Mouse (Mus musculus) intestine, embryonic 16.5 days (tissue): ENCODE measurements around the gene Pcgf1. TPM values are rescaled to one million over a fixed set of nuclear protein-coding genes. Genes with fewer than 3 reads are reported as not detected.

ENCODE experiments used
- ATAC-seq: fragments of 200-750 bp; cut with Nextera tagmentation; 2 replicates; pipeline ENCODE4 v1.8.0; 2017; ENCODE audit warnings: moderate TSS enrichment, moderate library complexity
- H3K27ac ChIP-seq: fragments of 300-500 bp; sonication (generic); 2 replicates; pipeline ENCODE4 v1.5.1; 2014; ENCODE audit warnings: mild to moderate bottlenecking, low read length
- H3K27me3 ChIP-seq: fragments of 300-500 bp; sonication (generic); replicated peaks from 2 replicates; pipeline ENCODE4 v1.6.1; 2014; ENCODE audit warnings: low read length, control low read depth, mixed read lengths; ENCODE audit not compliant: control insufficient read depth, insufficient read depth
- H3K36me3 ChIP-seq: fragments of 300-500 bp; sonication (generic); 2 replicates; pipeline ENCODE4 v1.6.1; 2014; ENCODE audit warnings: low read length, control low read depth; ENCODE audit not compliant: control insufficient read depth, insufficient read depth
- H3K4me1 ChIP-seq: fragments of 300-500 bp; sonication (generic); 2 replicates; pipeline ENCODE4 v1.6.1; 2014; ENCODE audit warnings: low read length, control low read depth, mixed read lengths; ENCODE audit not compliant: control insufficient read depth, insufficient read depth
- H3K4me2 ChIP-seq: fragments of 300-500 bp; sonication (generic); 2 replicates; pipeline ENCODE4 v1.6.1; 2014; ENCODE audit warnings: low read depth, low read length, control low read depth
- H3K4me3 ChIP-seq: fragments of 300-500 bp; sonication (generic); 2 replicates; pipeline ENCODE4 v1.5.1; 2014; ENCODE audit warnings: mild to moderate bottlenecking, low read length
- H3K9ac ChIP-seq: fragments of 300-500 bp; sonication (generic); 2 replicates; pipeline ENCODE4 v1.6.1; 2014; ENCODE audit warnings: low read depth, low read length
- H3K9me3 ChIP-seq: fragments of 300-500 bp; sonication (generic); 2 replicates; pipeline ENCODE4 v1.6.1; 2016; ENCODE audit warnings: low read length, control low read depth; ENCODE audit not compliant: control insufficient read depth
- WGBS: fragments of 180-500 bp; shearing (Covaris S2); extraction: QIAGEN DNeasy Blood & Tissue Kit; methylation state at CpG from one replicate; pipeline ENCODE4 v1.1.7; 2014; 5-methylcytosine and 5-hydroxymethylcytosine counted together
- polyA plus RNA-seq: library from polyadenylated mRNA; unstranded; fragments of >200 nt; fragmentation: Nextera tagmentation; extraction: Ambion mirVana; gene quantifications from 2 replicates; pipeline ENCODE4 v1.2.1, GENCODE M21; 2015

Pcgf1 gene
- polyA plus RNA-seq, 1 experiment from 2014 or later = 29.7 TPM

DNA sequence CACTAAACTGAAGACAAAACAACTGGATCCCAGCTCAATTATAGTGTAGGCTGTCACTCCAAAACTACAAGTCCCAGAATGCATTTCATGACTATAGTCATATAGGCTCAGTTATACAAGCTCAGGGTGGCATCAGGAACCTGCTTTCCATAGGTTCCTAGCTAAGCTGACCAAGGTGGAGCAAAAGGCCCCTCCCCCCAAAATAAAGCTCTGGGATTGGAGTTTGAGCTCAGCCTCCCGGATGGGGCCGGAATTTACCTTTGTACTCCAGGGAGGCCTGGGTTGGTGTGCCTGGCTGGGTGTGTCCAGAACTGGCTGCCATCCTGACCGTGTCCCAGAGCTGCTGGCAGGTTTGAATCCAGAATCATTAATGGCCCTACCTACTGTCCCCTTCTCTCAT is 19.9 kb upstream of the Pcgf1 start, which contains the start of gene Dqx1:
TSS of gene Dqx1 (plus strand) at position 55 of the 400 bp plus-strand sequence.
- Histone ChIP-seq H3K9me3 (no peaks in the 10 kb centered on the region), H3K27ac (peak within 1 kb of the TSS; percentile 83), H3K36me3 (peaks cover 15% of the 10 kb centered on the region; the same call in 1 of the 2 replicates), H3K4me1 (peaks cover 36% of the 10 kb centered on the region), H3K4me2 (peak within 1 kb of the TSS; percentile 64), H3K4me3 (peak within 1 kb of the TSS; percentile 52), H3K9ac (peak within 1 kb of the TSS; percentile 72), H3K27me3 (peaks cover 14% of the 10 kb centered on the region)
- 35% methylated on average over 3 of the region's 3 CpGs for WGBS
- peak; percentile 70 for ATAC-seq

DNA sequence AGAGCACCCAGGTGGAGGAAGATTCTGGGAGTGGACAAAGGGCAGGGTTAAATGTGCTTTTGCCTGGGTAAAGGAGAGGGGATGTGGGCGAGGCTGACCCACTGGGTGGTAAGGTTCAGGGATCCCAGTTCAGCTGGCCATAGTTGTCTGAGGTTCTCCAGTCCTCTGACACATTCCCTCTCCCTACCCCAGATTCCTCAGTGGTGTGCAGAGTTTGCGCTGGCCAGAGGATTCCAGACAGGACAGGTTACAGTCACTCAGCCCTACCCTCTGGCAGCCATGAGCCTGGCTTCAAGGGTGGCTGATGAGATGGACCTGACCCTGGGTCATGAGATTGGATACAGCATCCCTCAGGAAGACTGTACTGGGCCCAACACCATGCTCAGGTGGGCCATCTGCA is 18.9 kb upstream of the Pcgf1 start:
- peak overlapping the region; percentile 64 for H3K4me2 ChIP-seq
- 70% methylated on average over 2 of the region's 2 CpGs for WGBS
- H3K27me3 ChIP-seq = peaks cover 20% of the 10 kb centered on the region
- peak overlapping the region; percentile 83 for H3K27ac ChIP-seq
- peaks cover 15% of the 10 kb centered on the region; the same call in 1 of the 2 replicates for H3K36me3 ChIP-seq
- H3K9me3 ChIP-seq = no peaks in the 10 kb centered on the region
- H3K4me1 ChIP-seq = peaks cover 28% of the 10 kb centered on the region
- H3K9ac ChIP-seq = peak overlapping the region; percentile 72
- ATAC-seq = no peak
- H3K4me3 ChIP-seq = peak overlapping the region; percentile 52

DNA sequence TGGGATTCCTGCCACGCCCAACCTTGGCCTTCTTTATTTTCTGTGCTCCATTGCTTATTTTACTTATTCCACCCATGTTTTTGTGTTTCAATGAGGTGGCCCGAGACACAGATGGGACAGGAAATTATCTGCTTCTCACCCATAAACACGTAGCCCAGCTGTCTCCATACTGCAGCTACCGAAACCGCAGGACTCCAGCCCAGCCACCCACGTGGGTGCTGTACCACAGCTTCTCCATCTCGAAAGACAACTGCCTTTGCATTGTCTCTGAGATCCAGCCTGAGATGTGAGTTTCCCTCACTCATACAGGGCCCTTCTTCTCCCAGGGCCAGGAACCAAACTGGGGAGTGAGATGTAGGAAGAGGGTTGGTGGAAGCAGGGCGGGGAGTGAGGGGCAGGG is 11.7 kb upstream of the Pcgf1 start:
- H3K36me3 ChIP-seq = no peaks in the 10 kb centered on the region
- peaks cover 8% of the 10 kb centered on the region for H3K4me1 ChIP-seq
- H3K4me3 ChIP-seq = no peak overlapping the region
- no peaks in the 10 kb centered on the region for H3K9me3 ChIP-seq
- no peak overlapping the region for H3K27ac ChIP-seq
- 39% methylated on average over 8 of the region's 8 CpGs for WGBS
- H3K27me3 ChIP-seq = peaks cover 85% of the 10 kb centered on the region
- ATAC-seq = no peak
- no peak overlapping the region for H3K9ac ChIP-seq
- no peak overlapping the region for H3K4me2 ChIP-seq

DNA sequence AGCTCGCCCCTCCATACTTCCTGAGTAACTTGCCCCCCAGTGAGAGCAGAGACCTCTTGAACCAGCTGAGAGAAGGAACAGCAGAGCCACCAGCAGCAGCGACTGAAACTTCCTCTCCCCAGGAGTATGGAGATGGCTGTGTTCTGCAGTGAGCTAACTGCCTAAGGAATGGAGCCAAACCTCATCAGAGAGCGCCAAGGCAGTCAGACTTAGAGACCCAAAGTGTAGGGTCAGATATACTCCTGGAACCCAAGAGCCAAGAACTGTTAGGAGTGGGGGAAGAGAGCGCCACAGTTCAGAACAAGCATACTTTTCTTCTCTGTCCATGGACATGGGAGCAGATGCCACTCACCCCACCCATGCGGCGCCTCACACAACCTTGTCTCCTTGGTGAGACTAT is 11.2 kb upstream of the Pcgf1 start:
- no peak for ATAC-seq
- H3K9ac ChIP-seq = no peak overlapping the region
- peaks cover 12% of the 10 kb centered on the region for H3K4me1 ChIP-seq
- H3K4me3 ChIP-seq = no peak overlapping the region
- no peak overlapping the region for H3K4me2 ChIP-seq
- no peaks in the 10 kb centered on the region for H3K36me3 ChIP-seq
- peaks cover 86% of the 10 kb centered on the region for H3K27me3 ChIP-seq
- WGBS = 38% methylated on average over 6 of the region's 6 CpGs
- no peaks in the 10 kb centered on the region for H3K9me3 ChIP-seq
- H3K27ac ChIP-seq = no peak overlapping the region

DNA sequence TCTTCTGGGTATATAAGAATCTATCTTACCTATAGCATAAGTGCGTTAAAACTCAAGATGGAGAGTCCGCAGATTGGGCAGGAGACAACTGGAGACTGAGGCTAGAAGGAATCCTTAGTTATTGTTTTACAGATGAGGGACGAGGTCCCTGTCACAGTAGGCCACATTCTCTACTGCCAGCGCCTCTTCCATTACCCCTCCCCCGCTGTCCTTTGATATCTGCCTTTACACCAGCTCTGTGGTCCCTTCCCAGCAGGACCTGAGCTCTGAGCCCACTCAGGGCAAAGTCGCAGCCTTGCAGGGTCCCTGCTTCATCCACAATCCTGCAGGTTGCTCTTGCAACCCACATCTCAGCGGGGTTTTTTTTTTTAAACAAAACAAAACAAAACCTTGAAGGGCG is 9.4 kb upstream of the Pcgf1 start:
- WGBS = 10% methylated on average over 8 of the region's 8 CpGs
- peaks cover 90% of the 10 kb centered on the region for H3K27me3 ChIP-seq

DNA sequence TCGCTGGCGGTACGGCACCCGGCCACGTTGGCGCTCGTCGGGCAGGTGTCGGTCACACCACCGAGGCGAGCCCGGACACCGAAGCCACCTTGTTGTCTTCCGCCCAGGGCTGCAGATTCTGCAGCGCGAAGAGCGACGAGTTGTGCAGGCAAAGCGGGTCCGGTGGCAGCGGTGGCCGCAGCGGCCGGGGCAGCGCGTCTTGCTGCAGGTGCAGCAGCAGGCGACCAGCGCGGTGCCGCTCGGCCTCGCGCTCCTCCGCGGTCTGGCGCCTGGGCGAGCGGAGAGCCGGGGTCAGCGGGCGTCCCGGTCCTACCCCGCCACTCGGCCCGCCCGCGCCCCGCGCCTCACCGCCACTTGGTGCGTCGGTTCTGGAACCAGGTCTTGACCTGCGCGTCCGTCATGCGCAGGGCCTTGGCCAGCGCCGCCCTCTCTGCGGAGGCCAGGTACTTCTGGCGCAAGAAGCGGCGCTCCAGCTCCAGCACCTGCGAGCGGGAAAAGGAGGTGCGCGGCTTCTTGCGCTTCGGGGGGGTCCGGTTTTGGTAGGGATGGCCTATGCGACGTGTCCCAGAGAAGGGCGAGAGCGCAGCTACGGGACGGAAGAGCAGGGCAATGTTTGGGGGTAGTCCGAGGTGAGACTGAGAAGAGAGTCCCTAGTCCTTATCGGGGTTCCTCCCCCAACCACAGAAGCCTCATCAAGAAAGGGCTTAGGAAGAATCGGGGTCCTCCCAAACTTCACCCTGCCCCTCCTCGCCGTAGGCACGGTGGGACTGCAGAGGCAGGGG is 8.8 kb upstream of the Pcgf1 start:
- Histone ChIP-seq H3K27me3 (peaks cover 91% of the 10 kb centered on the region), H3K36me3 (no peaks in the 10 kb centered on the region), H3K9ac (peak overlapping the region; percentile 32; the same call in 1 of the 2 replicates), H3K9me3 (no peaks in the 10 kb centered on the region), H3K4me3 (peak overlapping the region; percentile 41), H3K4me2 (peak overlapping the region; percentile 47), H3K4me1 (peaks cover 14% of the 10 kb centered on the region), H3K27ac (no peak overlapping the region)
- WGBS = under 1% methylated on average over 81 of the region's 81 CpGs
- ATAC-seq = no peak; the same call in 1 of the 2 replicates

More for the DNA sequence above, 9.4 kb upstream of the Pcgf1 start:
- Histone ChIP-seq H3K9ac (0 out of 2 replicates have a peak overlapping the region, but pooled peaks have one; percentile 32), H3K4me3 (peak overlapping the region; percentile 41), H3K36me3 (no peaks in the 10 kb centered on the region), H3K4me1 (peaks cover 14% of the 10 kb centered on the region), H3K9me3 (no peaks in the 10 kb centered on the region), H3K4me2 (peak overlapping the region; percentile 47; the same call in 1 of the 2 replicates), H3K27ac (no peak overlapping the region)
- ATAC-seq = no peak

DNA sequence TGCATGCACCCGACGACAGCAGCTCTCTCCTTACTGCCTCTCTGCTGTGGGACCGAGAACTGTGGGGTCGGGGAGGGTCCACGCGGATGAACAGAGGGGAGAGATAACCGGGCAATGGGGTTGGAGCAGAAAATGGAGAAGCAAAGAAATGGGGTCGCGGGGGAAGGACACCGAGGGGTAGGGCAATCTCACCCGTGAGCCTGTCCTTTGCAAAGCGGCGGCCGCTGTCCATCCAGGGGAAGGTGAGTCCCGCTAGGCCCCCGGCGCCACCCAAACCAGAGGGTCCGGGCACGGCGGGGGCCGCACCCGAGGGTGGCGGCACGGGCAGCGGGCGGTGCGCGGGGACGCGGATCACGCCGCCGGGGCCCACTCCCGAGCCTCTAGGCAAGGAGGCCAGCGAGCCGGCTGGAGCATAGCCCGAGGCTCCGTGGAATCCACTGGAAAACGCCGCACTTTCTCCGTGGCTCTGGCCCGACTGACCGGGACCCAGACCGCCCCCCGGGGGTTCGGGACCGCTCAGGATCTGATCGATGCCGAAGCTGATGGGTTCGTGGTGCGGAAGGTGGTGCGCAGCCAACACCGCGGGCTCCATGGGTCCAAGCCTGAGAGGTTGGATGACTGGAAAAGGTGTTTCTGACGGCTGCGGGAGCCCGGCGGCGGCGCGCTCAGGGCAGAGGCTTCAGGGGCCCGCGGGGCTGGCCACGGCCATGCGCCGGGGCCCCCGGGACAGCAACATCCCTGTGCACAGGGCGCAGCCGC is 8.0 kb upstream of the Pcgf1 start:
- H3K9ac ChIP-seq = peak overlapping the region; percentile 52
- H3K4me3 ChIP-seq = peak overlapping the region; percentile 41
- no peak overlapping the region for H3K27ac ChIP-seq
- peaks cover 14% of the 10 kb centered on the region for H3K4me1 ChIP-seq
- peak overlapping the region; percentile 47 for H3K4me2 ChIP-seq
- peak; percentile 5; the same call in 1 of the 2 replicates for ATAC-seq
- H3K27me3 ChIP-seq = peaks cover 89% of the 10 kb centered on the region
- no peaks in the 10 kb centered on the region for H3K36me3 ChIP-seq
- H3K9me3 ChIP-seq = no peaks in the 10 kb centered on the region
- 1% methylated on average over 66 of the region's 69 CpGs for WGBS

DNA sequence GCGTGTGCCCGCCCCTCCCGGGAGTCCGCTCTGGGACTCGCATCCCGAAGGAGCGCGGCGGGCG is 7.6 kb upstream of the Pcgf1 start, which contains the start of gene Tlx2:
TSS of gene Tlx2 (minus strand) at position 47 of the 64 bp plus-strand sequence.
- H3K9ac ChIP-seq = peak within 1 kb of the TSS; percentile 52
- no peak for ATAC-seq
- H3K36me3 ChIP-seq = no peaks in the 10 kb centered on the region
- no peaks in the 10 kb centered on the region for H3K9me3 ChIP-seq
- peak within 1 kb of the TSS; percentile 41 for H3K4me3 ChIP-seq
- peaks cover 14% of the 10 kb centered on the region for H3K4me1 ChIP-seq
- peak within 1 kb of the TSS; percentile 47 for H3K4me2 ChIP-seq
- peak within 1 kb of the TSS; percentile 27 for H3K27ac ChIP-seq
- WGBS = 0% methylated on average over 10 of the region's 10 CpGs
- peaks cover 87% of the 10 kb centered on the region for H3K27me3 ChIP-seq

DNA sequence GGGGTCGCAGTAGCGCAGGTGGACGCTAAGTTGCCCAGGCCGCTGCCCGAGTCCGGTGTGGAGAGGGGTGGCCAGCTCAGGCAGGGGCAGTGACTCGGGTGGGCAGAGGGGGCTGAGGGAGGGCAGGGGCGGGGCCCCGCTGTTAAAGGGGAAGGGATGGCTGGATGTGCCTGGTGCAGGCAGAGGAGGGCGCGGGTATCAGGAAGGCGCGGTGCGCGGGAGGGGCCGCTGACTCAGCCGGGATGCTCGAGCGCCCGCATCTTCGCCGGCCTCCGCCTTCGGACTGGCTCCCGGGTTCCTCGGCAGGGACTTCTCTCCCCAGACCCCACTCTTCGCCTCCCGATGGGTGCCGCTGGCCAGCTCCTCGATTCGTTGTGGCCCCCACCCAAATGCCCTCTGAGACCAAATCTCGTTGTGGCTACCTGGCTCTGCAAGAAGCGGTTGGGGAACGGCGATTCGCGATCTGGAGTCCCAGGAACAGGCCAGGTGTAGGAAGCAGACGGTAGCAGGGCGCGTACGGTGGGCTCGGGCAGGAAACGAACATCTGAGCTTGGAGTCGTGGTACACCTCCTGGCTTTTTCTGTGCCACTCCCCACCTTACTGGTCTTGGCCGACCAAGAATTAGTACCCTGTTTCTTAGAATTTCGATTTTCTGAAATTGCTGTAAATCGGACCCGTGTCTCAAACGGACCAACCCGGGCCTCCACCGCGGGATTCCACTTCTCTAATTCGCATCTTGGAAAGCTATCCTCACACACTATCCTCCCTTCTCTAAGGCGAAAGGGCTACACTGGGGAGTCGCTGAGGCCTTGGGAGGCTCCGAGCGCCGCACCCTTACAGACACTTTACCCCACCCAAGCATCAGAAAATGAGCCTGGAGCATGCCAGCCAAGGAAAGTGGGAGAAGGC is 7.1 kb upstream of the Pcgf1 start:
- Histone ChIP-seq H3K36me3 (no peaks in the 10 kb centered on the region), H3K9me3 (no peaks in the 10 kb centered on the region), H3K4me2 (peak overlapping the region; percentile 22; the same call in 1 of the 2 replicates), H3K4me3 (peak overlapping the region; percentile 41), H3K9ac (no peak overlapping the region), H3K27me3 (peaks cover 89% of the 10 kb centered on the region), H3K27ac (peak overlapping the region; percentile 27), H3K4me1 (peaks cover 14% of the 10 kb centered on the region)
- WGBS = under 1% methylated on average over 53 of the region's 58 CpGs
- peak; percentile 43 for ATAC-seq
